Mouse (Mus musculus): ENCODE results near the gene Slc25a28. TPM values are rescaled to one million over a fixed set of nuclear protein-coding genes. Genes with fewer than 3 reads are reported as not detected.

The Slc25a28 gene
- polyA plus RNA-seq, 1 experiment from 2014 or later: 4.8 TPM

DNA sequence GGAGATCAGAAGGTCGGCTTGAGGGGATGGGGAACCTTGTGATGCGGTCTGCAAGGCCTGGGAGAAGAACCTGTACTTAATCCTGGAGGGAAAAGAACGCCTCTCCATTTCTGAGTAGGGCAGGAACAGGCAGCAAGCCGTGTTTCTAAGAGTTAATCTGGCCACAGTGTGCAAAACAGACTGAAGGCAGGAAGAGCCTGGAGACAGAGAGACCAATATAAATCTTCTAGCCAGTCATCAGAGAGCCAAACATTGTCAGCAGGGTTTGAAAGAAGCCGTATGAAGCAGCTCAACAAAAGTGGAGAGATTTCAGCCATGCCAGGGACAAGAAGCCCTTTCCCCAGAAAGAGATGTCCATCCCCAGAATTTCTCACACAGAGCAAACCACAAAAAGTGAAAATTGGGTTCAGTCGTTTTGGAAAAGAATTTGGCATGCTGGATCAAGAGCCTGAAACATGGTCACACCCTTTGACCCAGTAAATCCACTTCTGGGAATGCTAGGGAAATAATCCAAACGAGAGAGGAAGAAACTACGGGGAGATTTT lies 23.4 kb downstream of the Slc25a28 start:
- H3K4me2 ChIP-seq (ENCODE audit: low read depth, low read length): no peak overlapping the region
- no peak overlapping the region for H3K9ac ChIP-seq (replicated peaks)
- peaks cover 12% of the 10 kb centered on the region; the same call in 1 of the 2 replicates for H3K27me3 ChIP-seq (ENCODE audit: insufficient read depth, low read length)
- no peak for DNase-seq
- H3K4me3 ChIP-seq (ENCODE audit: low read depth, low read length): no peak overlapping the region
- no peak for TF ChIP-seq EP300 (IDR thresholded peaks at IDR 0.05; ENCODE audit: low read depth)
- TF ChIP-seq CTCF (IDR thresholded peaks at IDR 0.05; ENCODE audit: low read depth): no peak
- WGBS (ENCODE audit: insufficient replicate concordance): 47% methylated on average over 8 of the region's 8 CpGs
- peaks cover 8% of the 10 kb centered on the region for H3K4me1 ChIP-seq (ENCODE audit: insufficient read depth)
- ATAC-seq: no peak
- no peak overlapping the region for H3K27ac ChIP-seq (ENCODE audit: low read depth)
- no peaks in the 10 kb centered on the region for H3K9me3 ChIP-seq (ENCODE audit: low read length)
- H3K36me3 ChIP-seq (replicated peaks; ENCODE audit: insufficient read depth, low read length): no peaks in the 10 kb centered on the region

- no peak overlapping the region for H3K9ac ChIP-seq (replicated peaks)
- no peak overlapping the region for H3K27ac ChIP-seq (ENCODE audit: low read depth)
- no peaks in the 10 kb centered on the region for H3K9me3 ChIP-seq (ENCODE audit: low read length)
- no peaks in the 10 kb centered on the region for H3K36me3 ChIP-seq (replicated peaks; ENCODE audit: insufficient read depth, low read length)
- peaks cover 6% of the 10 kb centered on the region; the same call in 1 of the 2 replicates for H3K27me3 ChIP-seq (ENCODE audit: insufficient read depth, low read length)
- peak; percentile 50 for DNase-seq
- ATAC-seq: no peak
- H3K4me1 ChIP-seq (ENCODE audit: insufficient read depth): peaks cover 17% of the 10 kb centered on the region
- no peak overlapping the region for H3K4me3 ChIP-seq (ENCODE audit: low read depth, low read length)
- 44% methylated on average over 4 of the region's 4 CpGs for WGBS (ENCODE audit: insufficient replicate concordance)
- H3K4me2 ChIP-seq (ENCODE audit: low read depth, low read length): no peak overlapping the region
- no peak for TF ChIP-seq CTCF (IDR thresholded peaks at IDR 0.05; ENCODE audit: low read depth)
- TF ChIP-seq EP300 (IDR thresholded peaks at IDR 0.05; ENCODE audit: low read depth): no peak
Observed at GRCm38 (mm10) chr19:43648343-43648742, 26.3 kb downstream of the Slc25a28 start.

GRCm38 (mm10) chr19:43647261-43647660 lies 27.4 kb downstream of the Slc25a28 start:
- ATAC-seq (no peak), DNase-seq (no peak)
- Histone ChIP-seq H3K4me2 (ENCODE audit: low read depth, low read length) (no peak overlapping the region), H3K27me3 (ENCODE audit: insufficient read depth, low read length) (peaks cover 3% of the 10 kb centered on the region; the same call in 1 of the 2 replicates), H3K4me1 (ENCODE audit: insufficient read depth) (peaks cover 17% of the 10 kb centered on the region), H3K4me3 (ENCODE audit: low read depth, low read length) (no peak overlapping the region), H3K27ac (ENCODE audit: low read depth) (no peak overlapping the region), H3K36me3 (replicated peaks; ENCODE audit: insufficient read depth, low read length) (no peaks in the 10 kb centered on the region), H3K9ac (replicated peaks) (no peak overlapping the region), H3K9me3 (ENCODE audit: low read length) (no peaks in the 10 kb centered on the region)
- TF ChIP-seq EP300 (IDR thresholded peaks at IDR 0.05; ENCODE audit: low read depth) (no peak), CTCF (IDR thresholded peaks at IDR 0.05; ENCODE audit: low read depth) (no peak)
- WGBS (ENCODE audit: insufficient replicate concordance): 47% methylated on average over 9 of the region's 9 CpGs

GRCm38 (mm10) chr19:43646852-43647251 lies 27.8 kb downstream of the Slc25a28 start:
- WGBS (ENCODE audit: insufficient replicate concordance): 49% methylated on average over 7 of the region's 7 CpGs
- TF ChIP-seq CTCF (IDR thresholded peaks at IDR 0.05; ENCODE audit: low read depth) (no peak), EP300 (IDR thresholded peaks at IDR 0.05; ENCODE audit: low read depth) (no peak)
- Histone ChIP-seq H3K4me1 (ENCODE audit: insufficient read depth) (peaks cover 17% of the 10 kb centered on the region), H3K4me2 (ENCODE audit: low read depth, low read length) (no peak overlapping the region), H3K27ac (ENCODE audit: low read depth) (no peak overlapping the region), H3K9me3 (ENCODE audit: low read length) (no peaks in the 10 kb centered on the region), H3K9ac (replicated peaks) (no peak overlapping the region), H3K4me3 (ENCODE audit: low read depth, low read length) (no peak overlapping the region), H3K36me3 (replicated peaks; ENCODE audit: insufficient read depth, low read length) (no peaks in the 10 kb centered on the region), H3K27me3 (ENCODE audit: insufficient read depth, low read length) (no peaks in the 10 kb centered on the region)
- no peak for DNase-seq
- ATAC-seq: no peak

- no peak overlapping the region for H3K9ac ChIP-seq (replicated peaks)
- DNase-seq: no peak
- no peaks in the 10 kb centered on the region for H3K9me3 ChIP-seq (ENCODE audit: low read length)
- no peak overlapping the region for H3K4me3 ChIP-seq (ENCODE audit: low read depth, low read length)
- no peaks in the 10 kb centered on the region for H3K27me3 ChIP-seq (ENCODE audit: insufficient read depth, low read length)
- TF ChIP-seq CTCF (IDR thresholded peaks at IDR 0.05; ENCODE audit: low read depth): no peak
- no peak for TF ChIP-seq EP300 (IDR thresholded peaks at IDR 0.05; ENCODE audit: low read depth)
- H3K36me3 ChIP-seq (replicated peaks; ENCODE audit: insufficient read depth, low read length): no peaks in the 10 kb centered on the region
- no peak overlapping the region for H3K27ac ChIP-seq (ENCODE audit: low read depth)
- no peak for ATAC-seq
- peaks cover 17% of the 10 kb centered on the region for H3K4me1 ChIP-seq (ENCODE audit: insufficient read depth)
- no peak overlapping the region for H3K4me2 ChIP-seq (ENCODE audit: low read depth, low read length)
- WGBS (ENCODE audit: insufficient replicate concordance): 58% methylated on average over 9 of the region's 9 CpGs
Observed at GRCm38 (mm10) chr19:43645508-43645907, 29.2 kb downstream of the Slc25a28 start.

DNA sequence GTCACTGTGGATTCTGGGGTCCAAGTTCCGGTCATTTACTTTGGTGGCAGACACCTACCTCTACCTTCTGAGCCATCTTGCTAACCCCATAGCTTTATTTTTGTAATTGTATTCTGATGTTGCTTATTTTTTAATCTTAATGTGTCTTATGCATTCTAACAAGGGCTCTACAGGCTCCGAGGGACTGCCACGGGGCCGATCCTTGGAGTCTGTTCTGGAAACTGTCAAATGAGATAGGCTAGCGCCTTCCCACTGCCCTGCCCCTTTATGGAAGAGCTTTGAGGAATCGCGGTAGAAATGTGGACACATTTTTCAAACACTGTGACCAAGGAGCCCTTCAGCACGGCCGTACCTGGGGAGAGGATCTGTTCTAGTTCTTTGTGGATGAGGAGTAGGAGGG lies 31.8 kb downstream of the Slc25a28 start:
- Histone ChIP-seq H3K27ac (ENCODE audit: low read depth) (no peak overlapping the region), H3K9ac (replicated peaks) (no peak overlapping the region), H3K4me1 (ENCODE audit: insufficient read depth) (peaks cover 17% of the 10 kb centered on the region), H3K36me3 (replicated peaks; ENCODE audit: insufficient read depth, low read length) (no peaks in the 10 kb centered on the region), H3K27me3 (ENCODE audit: insufficient read depth, low read length) (no peaks in the 10 kb centered on the region), H3K4me3 (ENCODE audit: low read depth, low read length) (no peak overlapping the region), H3K4me2 (ENCODE audit: low read depth, low read length) (no peak overlapping the region), H3K9me3 (ENCODE audit: low read length) (no peaks in the 10 kb centered on the region)
- no peak for TF ChIP-seq EP300 (IDR thresholded peaks at IDR 0.05; ENCODE audit: low read depth)
- no peak for TF ChIP-seq CTCF (IDR thresholded peaks at IDR 0.05; ENCODE audit: low read depth)
- DNase-seq (no peak), ATAC-seq (no peak)
- 83% methylated on average over 9 of the region's 9 CpGs for WGBS (ENCODE audit: insufficient replicate concordance)

Measured in liver, postnatal 0 days (tissue).